Mouse (Mus musculus): ENCODE data around the gene Acsf3. TPM values are rescaled to one million over a fixed set of nuclear protein-coding genes. Genes with fewer than 3 reads are reported as not detected.

Acsf3 gene
- polyA plus RNA-seq, 1 experiment from 2014 or later = 16.5 TPM

DNA sequence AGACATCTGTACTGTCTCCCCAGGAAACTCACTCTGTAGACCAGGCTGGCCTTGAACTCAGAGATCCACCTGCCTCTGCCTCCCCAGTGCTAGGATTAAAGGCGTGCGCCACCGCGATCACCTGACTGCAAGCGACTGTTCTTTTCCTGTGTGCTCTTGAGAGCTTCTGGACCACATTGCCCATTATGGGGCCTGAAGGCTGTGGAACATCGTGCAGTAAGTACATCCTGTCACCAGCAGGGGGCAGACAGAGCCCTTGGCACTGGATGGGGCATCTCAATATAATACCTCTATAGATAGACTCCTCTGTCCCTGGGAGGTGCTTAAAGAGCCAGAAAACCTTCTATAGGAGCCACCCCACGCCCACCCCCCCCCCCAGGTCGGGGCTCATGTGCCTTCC is 59.7 kb downstream of the Acsf3 start:
- H3K27ac ChIP-seq = no peak overlapping the region
- H3K27me3 ChIP-seq (ENCODE audit: control insufficient read depth, insufficient read depth, low read length) = no peaks in the 10 kb centered on the region
- H3K9me3 ChIP-seq (ENCODE audit: control insufficient read depth, low read length) = no peaks in the 10 kb centered on the region
- H3K9ac ChIP-seq = no peak overlapping the region
- H3K36me3 ChIP-seq (replicated peaks; ENCODE audit: control insufficient read depth, insufficient read depth) = no peaks in the 10 kb centered on the region
- no peak overlapping the region for H3K4me3 ChIP-seq (replicated peaks; ENCODE audit: low read length)
- no peak for ATAC-seq (ENCODE audit: low FRiP score)
- 29% methylated on average over 8 of the region's 8 CpGs for WGBS
- peak; percentile 83 for DNase-seq (ENCODE audit: low spot score)
- H3K4me1 ChIP-seq (replicated peaks; ENCODE audit: control insufficient read depth, insufficient read depth, low read length) = 0 out of 2 replicates have a peak, but pooled peaks cover 3% of the 10 kb centered on the region
- H3K4me2 ChIP-seq (replicated peaks) = no peak overlapping the region

DNA sequence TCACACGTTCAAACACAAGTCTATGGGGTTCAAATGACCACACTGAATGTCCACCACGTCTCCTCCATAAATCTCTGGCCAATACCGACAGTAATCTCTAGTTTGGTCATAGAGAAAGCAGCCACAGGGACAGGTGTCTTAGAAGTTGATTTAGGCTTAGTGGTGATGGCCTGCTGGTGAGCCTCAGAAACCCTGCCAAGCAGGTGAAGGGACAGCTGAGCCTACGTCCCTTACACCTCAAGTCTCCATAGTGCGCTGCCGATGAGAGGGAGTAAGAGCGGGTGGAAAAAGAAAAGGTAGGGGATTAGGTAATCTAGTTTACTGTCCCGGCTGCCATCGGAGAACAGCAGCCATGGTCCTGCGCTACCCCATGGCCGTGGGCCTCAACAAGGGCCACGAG is 60.9 kb downstream of the Acsf3 start:
- Histone ChIP-seq H3K27me3 (ENCODE audit: control insufficient read depth, insufficient read depth, low read length) (no peaks in the 10 kb centered on the region), H3K4me3 (replicated peaks; ENCODE audit: low read length) (no peak overlapping the region), H3K4me1 (replicated peaks; ENCODE audit: control insufficient read depth, insufficient read depth, low read length) (no peaks in the 10 kb centered on the region), H3K9me3 (ENCODE audit: control insufficient read depth, low read length) (no peaks in the 10 kb centered on the region), H3K36me3 (replicated peaks; ENCODE audit: control insufficient read depth, insufficient read depth) (no peaks in the 10 kb centered on the region), H3K4me2 (replicated peaks) (no peak overlapping the region), H3K27ac (no peak overlapping the region), H3K9ac (no peak overlapping the region)
- ATAC-seq (ENCODE audit: low FRiP score) (no peak), DNase-seq (ENCODE audit: low spot score) (no peak)
- WGBS = 89% methylated on average over 12 of the region's 12 CpGs

DNA sequence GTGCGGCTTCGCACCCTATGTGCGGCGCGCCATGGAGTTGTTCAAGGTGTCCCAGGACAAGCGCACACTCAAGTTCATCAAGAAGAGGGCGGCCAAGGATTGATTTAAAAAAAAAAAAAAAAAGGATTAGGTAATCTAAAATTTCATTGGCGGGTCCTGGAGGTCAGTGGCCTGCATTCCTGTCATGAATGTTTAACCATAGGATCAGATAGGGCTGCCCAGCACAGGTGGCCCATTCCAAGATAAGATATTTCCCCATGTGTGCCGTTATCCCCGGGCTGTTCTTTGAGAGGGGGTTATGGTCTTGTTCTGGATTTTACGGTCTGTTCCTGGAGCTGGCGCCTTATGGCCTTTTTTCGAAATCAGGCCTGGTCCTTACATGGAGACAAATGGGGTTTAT is 61.4 kb downstream of the Acsf3 start:
- no peak overlapping the region for H3K27ac ChIP-seq
- H3K27me3 ChIP-seq (ENCODE audit: control insufficient read depth, insufficient read depth, low read length) = no peaks in the 10 kb centered on the region
- no peak overlapping the region for H3K4me2 ChIP-seq (replicated peaks)
- H3K36me3 ChIP-seq (replicated peaks; ENCODE audit: control insufficient read depth, insufficient read depth) = no peaks in the 10 kb centered on the region
- no peaks in the 10 kb centered on the region for H3K4me1 ChIP-seq (replicated peaks; ENCODE audit: control insufficient read depth, insufficient read depth, low read length)
- DNase-seq (ENCODE audit: low spot score) (no peak), ATAC-seq (ENCODE audit: low FRiP score) (no peak)
- 94% methylated on average over 13 of the region's 13 CpGs for WGBS
- H3K9ac ChIP-seq = no peak overlapping the region
- H3K4me3 ChIP-seq (replicated peaks; ENCODE audit: low read length) = no peak overlapping the region
- no peaks in the 10 kb centered on the region for H3K9me3 ChIP-seq (ENCODE audit: control insufficient read depth, low read length)

DNA sequence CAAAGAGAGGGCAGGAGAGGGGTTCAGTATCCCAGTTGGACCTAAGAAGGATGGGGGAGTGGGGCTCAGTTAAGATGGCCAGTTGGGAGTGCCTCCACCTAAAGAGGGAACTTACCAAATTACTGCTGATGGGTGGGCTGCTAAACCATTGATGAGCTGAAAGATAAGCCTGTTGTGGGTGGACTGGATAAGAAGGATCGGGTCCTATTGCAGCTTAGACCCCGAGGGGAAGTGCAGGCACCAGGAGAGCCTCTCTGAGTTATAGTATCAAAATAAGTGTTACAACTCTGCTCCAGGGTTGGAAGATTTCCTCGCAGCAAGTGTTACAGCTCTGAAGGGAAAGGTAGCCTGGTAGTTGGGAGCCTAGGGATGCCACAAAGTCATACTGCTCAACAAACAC is 68.9 kb downstream of the Acsf3 start:
- no peak for DNase-seq (ENCODE audit: low spot score)
- Histone ChIP-seq H3K9ac (no peak overlapping the region), H3K4me1 (replicated peaks; ENCODE audit: control insufficient read depth, insufficient read depth, low read length) (no peaks in the 10 kb centered on the region), H3K4me2 (replicated peaks) (no peak overlapping the region), H3K9me3 (ENCODE audit: control insufficient read depth, low read length) (no peaks in the 10 kb centered on the region), H3K4me3 (replicated peaks; ENCODE audit: low read length) (no peak overlapping the region), H3K36me3 (replicated peaks; ENCODE audit: control insufficient read depth, insufficient read depth) (no peaks in the 10 kb centered on the region), H3K27ac (no peak overlapping the region), H3K27me3 (ENCODE audit: control insufficient read depth, insufficient read depth, low read length) (no peaks in the 10 kb centered on the region)
- ATAC-seq (ENCODE audit: low FRiP score) = no peak
- WGBS = 82% methylated on average over 3 of the region's 3 CpGs

DNA sequence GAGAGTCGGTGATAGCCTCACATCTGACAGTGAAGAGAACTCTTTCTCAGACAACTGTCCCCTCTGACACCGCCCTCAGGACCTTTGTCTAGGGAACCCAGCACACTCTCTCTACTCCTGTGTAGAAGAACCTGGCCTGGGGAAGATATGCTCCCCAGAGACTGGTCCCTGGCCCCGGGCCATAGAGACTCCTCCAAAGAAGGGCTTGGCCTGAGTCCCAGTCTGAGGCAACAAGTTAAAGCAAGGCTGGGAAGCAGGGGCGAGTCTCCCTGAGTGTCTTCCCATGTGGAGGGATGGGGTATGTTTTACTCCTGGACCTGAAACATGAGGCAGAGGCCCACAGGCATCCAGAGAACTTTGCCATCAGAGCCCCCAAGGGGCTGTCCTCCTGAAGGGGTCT is 70.4 kb downstream of the Acsf3 start:
- Histone ChIP-seq H3K27ac (no peak overlapping the region), H3K4me3 (replicated peaks; ENCODE audit: low read length) (no peak overlapping the region), H3K27me3 (ENCODE audit: control insufficient read depth, insufficient read depth, low read length) (no peaks in the 10 kb centered on the region), H3K9me3 (ENCODE audit: control insufficient read depth, low read length) (no peaks in the 10 kb centered on the region), H3K4me2 (replicated peaks) (no peak overlapping the region), H3K36me3 (replicated peaks; ENCODE audit: control insufficient read depth, insufficient read depth) (no peaks in the 10 kb centered on the region), H3K9ac (no peak overlapping the region), H3K4me1 (replicated peaks; ENCODE audit: control insufficient read depth, insufficient read depth, low read length) (no peaks in the 10 kb centered on the region)
- DNase-seq (ENCODE audit: low spot score) (peak; percentile 30), ATAC-seq (ENCODE audit: low FRiP score) (no peak)
- WGBS = 83% methylated on average over 4 of the region's 4 CpGs

DNA sequence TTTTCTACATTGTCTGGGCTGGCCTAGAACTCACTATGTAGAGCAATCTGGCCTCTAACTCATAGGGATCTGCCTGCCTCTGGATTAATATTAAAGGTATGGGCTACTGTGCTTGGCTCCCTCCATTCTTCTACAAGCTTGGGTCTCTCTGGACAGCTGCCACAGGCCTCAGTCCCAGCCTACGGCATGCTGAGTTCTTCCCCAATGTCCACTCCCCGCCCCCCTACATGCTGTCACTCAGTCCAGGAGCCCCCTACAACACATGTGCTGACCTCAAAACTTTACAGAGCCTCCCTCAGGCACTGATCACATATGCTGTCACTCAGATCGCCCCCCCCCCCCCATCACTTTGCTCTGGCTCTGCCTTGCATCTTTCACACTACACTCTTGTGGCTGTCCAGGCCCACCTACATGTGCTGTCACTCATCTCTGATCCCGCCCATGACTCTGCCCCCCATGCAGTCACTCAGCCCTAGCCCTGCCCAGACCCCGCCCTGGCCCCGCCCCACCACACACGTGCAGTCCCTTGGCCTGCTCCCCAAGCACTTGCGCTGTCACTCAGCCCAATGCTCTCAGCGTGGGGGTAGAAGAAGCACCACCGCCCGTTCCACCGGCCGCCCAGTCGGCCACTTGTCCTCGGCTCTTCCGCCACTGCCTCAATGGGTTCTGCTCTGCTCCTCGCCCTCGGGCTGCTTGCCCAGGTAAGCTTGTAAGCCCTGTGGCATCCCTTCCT is 72.7 kb downstream of the Acsf3 start, which contains the start of gene Cdh15:
Gene Cdh15, plus strand, starts transcription at position 138 of the 733 bp plus-strand sequence.
- Histone ChIP-seq H3K36me3 (replicated peaks; ENCODE audit: control insufficient read depth, insufficient read depth) (no peaks in the 10 kb centered on the region), H3K4me3 (replicated peaks; ENCODE audit: low read length) (no peak within 1 kb of the TSS), H3K9ac (no peak within 1 kb of the TSS), H3K9me3 (ENCODE audit: control insufficient read depth, low read length) (no peaks in the 10 kb centered on the region), H3K4me2 (replicated peaks) (no peak within 1 kb of the TSS), H3K4me1 (replicated peaks; ENCODE audit: control insufficient read depth, insufficient read depth, low read length) (no peaks in the 10 kb centered on the region), H3K27me3 (ENCODE audit: control insufficient read depth, insufficient read depth, low read length) (no peaks in the 10 kb centered on the region), H3K27ac (no peak within 1 kb of the TSS)
- DNase-seq (ENCODE audit: low spot score) (no peak), ATAC-seq (ENCODE audit: low FRiP score) (peak; percentile 66; the same call in 1 of the 2 replicates)
- 15% methylated on average over 18 of the region's 18 CpGs for WGBS

DNA sequence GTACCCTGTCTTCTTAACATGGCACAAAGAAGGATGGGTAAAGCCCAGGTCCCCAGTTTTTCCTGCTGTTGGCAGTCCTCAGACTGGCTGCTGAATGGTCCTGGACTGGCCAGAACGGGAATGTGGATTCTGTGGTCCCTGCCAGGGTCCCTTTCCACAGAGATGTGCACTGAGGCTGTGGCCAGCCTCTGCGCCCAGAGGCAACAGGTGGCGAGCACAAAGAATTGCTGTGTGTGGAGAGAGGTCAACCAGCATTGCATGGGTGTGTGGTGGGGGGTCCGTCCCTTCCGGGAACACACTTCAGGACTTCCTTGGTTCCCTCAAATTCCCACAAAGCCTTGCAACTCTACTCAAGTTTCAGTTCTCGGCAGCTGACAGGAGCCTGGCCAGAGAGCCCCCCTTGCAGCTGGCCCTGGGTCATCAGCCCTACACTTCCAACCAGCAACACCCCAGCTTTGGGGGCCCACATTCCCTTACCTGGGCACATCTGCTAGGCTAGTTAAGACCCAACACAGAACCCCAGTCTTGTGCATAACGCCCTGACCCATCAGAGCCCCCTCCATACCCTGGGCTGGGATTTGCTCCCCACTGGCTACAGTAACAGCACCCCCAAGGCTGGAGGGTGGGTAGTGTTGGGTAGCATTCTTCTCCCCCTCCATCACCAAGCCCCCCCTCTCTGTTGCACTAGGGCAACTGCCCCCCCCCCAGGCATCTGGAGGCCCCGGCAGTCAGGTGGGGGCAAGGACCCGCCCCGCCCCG is 74.0 kb downstream of the Acsf3 start:
- no peak overlapping the region for H3K27ac ChIP-seq
- peaks cover 5% of the 10 kb centered on the region for H3K4me1 ChIP-seq (replicated peaks; ENCODE audit: control insufficient read depth, insufficient read depth, low read length)
- no peaks in the 10 kb centered on the region for H3K36me3 ChIP-seq (replicated peaks; ENCODE audit: control insufficient read depth, insufficient read depth)
- ATAC-seq (ENCODE audit: low FRiP score) (no peak), DNase-seq (ENCODE audit: low spot score) (no peak)
- H3K9me3 ChIP-seq (ENCODE audit: control insufficient read depth, low read length) = no peaks in the 10 kb centered on the region
- H3K9ac ChIP-seq = no peak overlapping the region
- no peak overlapping the region for H3K4me2 ChIP-seq (replicated peaks)
- WGBS = 72% methylated on average over 11 of the region's 11 CpGs
- H3K27me3 ChIP-seq (ENCODE audit: control insufficient read depth, insufficient read depth, low read length) = no peaks in the 10 kb centered on the region
- no peak overlapping the region for H3K4me3 ChIP-seq (replicated peaks; ENCODE audit: low read length)

DNA sequence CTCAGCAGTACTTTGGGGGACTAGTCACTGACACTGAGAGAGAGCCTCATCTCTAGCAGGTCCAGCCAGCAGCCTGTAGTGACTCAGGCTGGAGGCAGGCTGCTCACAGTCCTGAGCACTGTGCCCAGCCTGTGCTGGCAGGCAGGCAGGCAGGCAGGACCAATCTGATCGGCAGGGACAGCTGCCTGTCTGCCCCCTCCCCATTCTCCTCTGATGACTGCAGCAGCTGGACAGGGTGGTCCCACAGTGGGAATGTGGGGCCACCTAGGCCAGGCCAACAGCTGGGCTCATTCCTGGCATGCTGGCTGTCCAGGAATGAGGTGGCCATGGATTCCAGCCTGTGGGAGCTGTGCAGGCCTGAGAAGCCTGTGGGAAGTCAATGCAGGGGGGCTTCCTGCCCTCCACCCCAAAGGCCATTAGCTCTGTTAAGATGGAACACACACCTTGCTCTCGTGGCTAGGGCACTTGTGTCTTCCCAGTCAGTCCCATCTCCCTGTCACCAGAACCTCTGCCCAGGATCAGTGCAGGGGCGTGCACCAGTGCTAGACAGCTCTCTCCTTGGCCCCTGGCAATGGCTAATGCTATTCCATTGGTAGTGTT is 75.5 kb downstream of the Acsf3 start:
- ATAC-seq (ENCODE audit: low FRiP score) = no peak
- H3K9me3 ChIP-seq (ENCODE audit: control insufficient read depth, low read length) = no peaks in the 10 kb centered on the region
- H3K4me1 ChIP-seq (replicated peaks; ENCODE audit: control insufficient read depth, insufficient read depth, low read length) = peaks cover 5% of the 10 kb centered on the region
- no peak overlapping the region for H3K9ac ChIP-seq
- H3K27me3 ChIP-seq (ENCODE audit: control insufficient read depth, insufficient read depth, low read length) = no peaks in the 10 kb centered on the region
- H3K4me3 ChIP-seq (replicated peaks; ENCODE audit: low read length) = no peak overlapping the region
- H3K4me2 ChIP-seq (replicated peaks) = no peak overlapping the region
- no peaks in the 10 kb centered on the region for H3K36me3 ChIP-seq (replicated peaks; ENCODE audit: control insufficient read depth, insufficient read depth)
- 67% methylated on average over 3 of the region's 3 CpGs for WGBS
- no peak for DNase-seq (ENCODE audit: low spot score)
- H3K27ac ChIP-seq = no peak overlapping the region

DNA sequence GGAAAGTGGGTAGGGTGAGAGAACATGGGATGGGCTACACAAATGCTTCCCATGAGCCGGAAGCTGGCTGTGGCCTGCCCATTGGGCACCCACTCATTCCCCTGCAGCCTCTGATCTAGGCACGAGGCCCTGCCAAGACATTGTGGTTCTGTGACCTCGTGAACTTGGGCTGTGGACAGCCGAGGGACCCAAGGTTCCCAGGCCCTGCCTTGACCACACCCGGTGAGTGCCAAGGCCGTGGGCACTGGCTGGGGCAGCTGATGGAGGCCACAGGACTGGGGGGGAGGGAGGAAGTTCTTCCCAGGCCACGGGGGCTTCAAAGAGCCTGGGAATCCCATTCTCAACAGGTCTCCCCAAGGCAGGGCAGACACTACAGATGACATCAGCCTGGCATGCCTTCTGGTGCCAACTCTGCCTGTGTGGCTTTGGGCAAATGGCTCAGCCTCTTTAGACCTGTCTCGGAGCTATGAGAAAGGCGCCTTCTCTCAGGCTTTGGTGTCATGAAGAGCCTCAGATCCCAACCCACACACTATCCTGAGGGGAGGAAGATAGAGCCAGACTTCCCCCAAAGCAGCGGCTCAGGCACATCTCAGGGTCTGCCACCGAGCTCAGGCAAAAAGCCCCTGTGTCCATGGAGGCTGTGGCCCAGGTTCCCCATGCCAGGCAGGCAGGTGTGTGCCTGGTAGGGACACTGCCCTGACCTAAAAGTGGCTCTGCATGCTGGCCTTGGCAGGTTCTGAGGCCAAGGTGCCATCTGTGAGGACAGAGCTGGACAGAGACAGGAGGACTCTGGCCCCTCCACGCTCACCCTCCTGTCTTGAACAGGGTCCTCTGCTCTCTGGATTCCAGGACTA is 76.6 kb downstream of the Acsf3 start:
- DNase-seq (ENCODE audit: low spot score) (no peak), ATAC-seq (ENCODE audit: low FRiP score) (no peak)
- 90% methylated on average over 12 of the region's 12 CpGs for WGBS
- Histone ChIP-seq H3K36me3 (replicated peaks; ENCODE audit: control insufficient read depth, insufficient read depth) (no peaks in the 10 kb centered on the region), H3K27me3 (ENCODE audit: control insufficient read depth, insufficient read depth, low read length) (no peaks in the 10 kb centered on the region), H3K9ac (no peak overlapping the region), H3K4me1 (replicated peaks; ENCODE audit: control insufficient read depth, insufficient read depth, low read length) (peaks cover 5% of the 10 kb centered on the region), H3K4me2 (replicated peaks) (no peak overlapping the region), H3K4me3 (replicated peaks; ENCODE audit: low read length) (no peak overlapping the region), H3K9me3 (ENCODE audit: control insufficient read depth, low read length) (no peaks in the 10 kb centered on the region), H3K27ac (no peak overlapping the region)

All from hindbrain, embryonic 14.5 days (tissue).